Mouse (Mus musculus): ENCODE results near the gene Ntrk2. TPM values are rescaled to one million over a fixed set of nuclear protein-coding genes. Genes with fewer than 3 reads are reported as not detected.

The Ntrk2 gene
- polyA plus RNA-seq, 1 experiment = 19.1 TPM

DNA sequence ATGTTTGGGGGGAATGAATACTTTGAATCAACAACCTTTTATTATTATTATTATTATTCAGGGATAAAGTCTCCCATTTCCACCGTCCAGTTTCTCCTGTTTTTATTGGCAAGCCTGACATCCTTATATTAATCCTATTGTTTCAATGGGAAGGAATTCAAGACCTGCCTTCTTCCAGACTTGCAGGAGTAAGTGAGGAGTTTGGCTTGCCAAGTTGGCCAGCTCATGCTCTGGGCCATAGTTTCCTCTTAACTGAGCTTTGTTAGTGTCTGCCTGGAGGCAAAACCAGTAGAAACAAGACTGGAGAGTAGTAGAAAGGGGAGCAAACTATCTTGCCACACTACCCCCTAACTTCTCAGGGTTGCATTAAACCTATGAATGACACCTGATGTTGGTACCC, 123.8 kb downstream of the Ntrk2 start:
- Histone ChIP-seq H3K4me1 (ENCODE audit: control insufficient read depth, insufficient read depth, low read length) (0 out of 2 replicates have a peak, but pooled peaks cover 4% of the 10 kb centered on the region), H3K4me3 (replicated peaks; ENCODE audit: extremely low read depth, low read depth, low read length) (no peak overlapping the region)
- DNase-seq = no peak
- 33% methylated on average over 1 of the region's 1 CpGs for WGBS
- no peak for TF ChIP-seq CTCF (IDR thresholded peaks at IDR 0.05; ENCODE audit: insufficient read depth, low read length)
- TF ChIP-seq POLR2A (IDR thresholded peaks at IDR 0.05; ENCODE audit: borderline replicate concordance, extremely low read depth, low read depth, low read length) = no peak

DNA sequence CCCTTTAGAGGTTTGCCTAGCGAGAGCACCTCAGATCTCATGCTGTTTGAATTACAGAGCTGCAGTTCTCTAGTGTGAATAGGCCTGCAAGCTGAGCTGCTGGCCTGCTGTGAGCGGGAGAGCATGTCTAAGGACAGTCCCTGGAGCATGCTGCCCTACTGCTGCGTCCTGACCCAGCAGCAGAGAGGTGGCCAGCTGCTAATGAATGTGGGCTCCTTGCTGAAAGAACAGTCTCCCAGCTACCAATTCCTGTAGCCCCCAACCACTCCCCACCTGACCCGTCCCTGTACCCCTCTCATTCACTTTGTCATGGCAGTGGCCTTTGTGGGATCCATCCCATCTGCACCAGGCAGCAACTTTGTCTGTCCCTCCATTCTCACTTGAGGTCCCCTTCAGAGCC, 126.8 kb downstream of the Ntrk2 start:
- no peak for DNase-seq
- no peak overlapping the region for H3K4me3 ChIP-seq (replicated peaks; ENCODE audit: extremely low read depth, low read depth, low read length)
- no peaks in the 10 kb centered on the region for H3K4me1 ChIP-seq (ENCODE audit: control insufficient read depth, insufficient read depth, low read length)
- no peak for TF ChIP-seq POLR2A (IDR thresholded peaks at IDR 0.05; ENCODE audit: borderline replicate concordance, extremely low read depth, low read depth, low read length)
- TF ChIP-seq CTCF (IDR thresholded peaks at IDR 0.05; ENCODE audit: insufficient read depth, low read length) = no peak
- WGBS = 87% methylated on average over 4 of the region's 4 CpGs

- no peak for DNase-seq
- WGBS = 91% methylated on average over 3 of the region's 3 CpGs
- no peaks in the 10 kb centered on the region for H3K4me1 ChIP-seq (ENCODE audit: control insufficient read depth, insufficient read depth, low read length)
These were observed 128.3 kb downstream of the Ntrk2 start for GRCm38 (mm10) chr13:58934576-58935110.

DNA sequence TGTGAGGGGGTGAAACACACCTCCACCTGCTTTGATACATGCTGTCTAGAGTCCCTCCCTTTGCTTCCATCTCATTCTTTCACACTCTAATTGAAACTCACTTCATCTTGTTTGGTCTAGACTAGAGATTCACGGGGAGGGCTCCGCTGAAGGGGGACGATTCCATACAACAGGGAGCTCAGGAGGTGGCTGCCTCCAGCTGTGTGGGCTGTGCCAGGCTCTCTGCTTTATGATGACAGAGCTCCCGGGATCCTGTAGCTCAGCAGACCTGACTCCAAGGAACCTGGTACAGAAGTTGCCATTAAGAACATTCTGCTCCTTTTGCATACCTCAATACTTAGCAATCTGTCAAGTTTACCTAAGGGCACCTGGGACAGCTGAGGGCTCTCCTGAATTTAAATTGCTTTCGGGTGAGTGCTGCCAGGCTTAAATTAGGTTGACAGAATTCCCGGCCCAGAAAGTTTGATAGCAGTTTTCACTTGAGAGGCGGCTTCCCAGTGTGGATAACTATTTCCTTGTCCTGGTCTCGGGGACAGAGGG, 129.7 kb downstream of the Ntrk2 start:
- no peaks in the 10 kb centered on the region for H3K4me1 ChIP-seq (ENCODE audit: control insufficient read depth, insufficient read depth, low read length)
- 40% methylated on average over 8 of the region's 8 CpGs for WGBS
- TF ChIP-seq POLR2A (IDR thresholded peaks at IDR 0.05; ENCODE audit: borderline replicate concordance, extremely low read depth, low read depth, low read length) (no peak), CTCF (IDR thresholded peaks at IDR 0.05; ENCODE audit: insufficient read depth, low read length) (no peak)
- no peak overlapping the region for H3K4me3 ChIP-seq (replicated peaks; ENCODE audit: extremely low read depth, low read depth, low read length)
- DNase-seq = peak; percentile 20

More at GRCm38 (mm10) chr13:58934576-58935110, 128.3 kb downstream of the Ntrk2 start:
- no peak overlapping the region for H3K4me3 ChIP-seq (replicated peaks; ENCODE audit: extremely low read depth, low read depth, low read length)
- TF ChIP-seq CTCF (IDR thresholded peaks at IDR 0.05; ENCODE audit: insufficient read depth, low read length) (no peak), POLR2A (IDR thresholded peaks at IDR 0.05; ENCODE audit: borderline replicate concordance, extremely low read depth, low read depth, low read length) (no peak)

DNA sequence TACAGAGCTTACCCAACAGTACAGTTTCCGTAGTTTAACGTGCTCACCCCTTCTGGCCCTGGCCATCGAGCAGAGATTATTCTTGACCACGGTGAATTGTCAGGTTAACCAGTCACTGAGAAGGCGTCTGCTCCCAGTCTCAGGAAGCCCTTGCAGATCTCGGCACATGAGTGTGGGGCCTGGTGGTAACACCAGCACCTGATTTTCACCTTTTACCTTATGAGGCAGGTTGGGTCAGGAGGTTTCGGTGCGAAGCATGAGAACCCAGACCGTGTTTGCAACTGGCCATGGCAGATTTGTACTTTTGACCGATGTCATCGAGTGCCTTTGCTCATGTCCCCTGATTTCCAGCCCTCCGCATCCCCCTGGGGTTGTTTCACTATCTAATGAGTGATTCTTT, 131.5 kb downstream of the Ntrk2 start:
- no peaks in the 10 kb centered on the region for H3K4me1 ChIP-seq (ENCODE audit: control insufficient read depth, insufficient read depth, low read length)
- TF ChIP-seq POLR2A (IDR thresholded peaks at IDR 0.05; ENCODE audit: borderline replicate concordance, extremely low read depth, low read depth, low read length) (no peak), CTCF (IDR thresholded peaks at IDR 0.05; ENCODE audit: insufficient read depth, low read length) (no peak)
- no peak overlapping the region for H3K4me3 ChIP-seq (replicated peaks; ENCODE audit: extremely low read depth, low read depth, low read length)
- DNase-seq = no peak
- 96% methylated on average over 12 of the region's 12 CpGs for WGBS

DNA sequence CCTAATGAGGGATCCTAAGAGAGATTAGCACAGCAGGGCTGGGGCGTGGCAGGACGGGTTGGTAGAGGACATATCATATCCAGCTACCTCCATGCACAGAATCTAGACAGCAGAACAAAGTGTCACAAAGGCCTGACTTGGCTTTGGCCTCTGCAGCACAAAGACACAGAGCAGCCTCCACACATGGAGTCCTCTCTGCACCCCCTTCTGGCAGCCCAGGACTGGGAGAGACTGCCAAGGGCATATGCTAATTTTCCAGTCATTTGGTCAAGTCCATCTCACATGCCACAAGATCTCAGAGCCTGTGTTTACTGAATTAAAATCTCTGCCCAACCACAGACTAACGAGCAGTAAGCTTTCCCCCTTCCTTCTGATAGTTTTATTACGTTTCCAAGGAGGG, 132.1 kb downstream of the Ntrk2 start:
- H3K4me1 ChIP-seq (ENCODE audit: control insufficient read depth, insufficient read depth, low read length) = no peaks in the 10 kb centered on the region
- 53% methylated on average over 4 of the region's 4 CpGs for WGBS
- TF ChIP-seq POLR2A (IDR thresholded peaks at IDR 0.05; ENCODE audit: borderline replicate concordance, extremely low read depth, low read depth, low read length) (no peak), CTCF (IDR thresholded peaks at IDR 0.05; ENCODE audit: insufficient read depth, low read length) (no peak)
- DNase-seq = no peak
- no peak overlapping the region for H3K4me3 ChIP-seq (replicated peaks; ENCODE audit: extremely low read depth, low read depth, low read length)

DNA sequence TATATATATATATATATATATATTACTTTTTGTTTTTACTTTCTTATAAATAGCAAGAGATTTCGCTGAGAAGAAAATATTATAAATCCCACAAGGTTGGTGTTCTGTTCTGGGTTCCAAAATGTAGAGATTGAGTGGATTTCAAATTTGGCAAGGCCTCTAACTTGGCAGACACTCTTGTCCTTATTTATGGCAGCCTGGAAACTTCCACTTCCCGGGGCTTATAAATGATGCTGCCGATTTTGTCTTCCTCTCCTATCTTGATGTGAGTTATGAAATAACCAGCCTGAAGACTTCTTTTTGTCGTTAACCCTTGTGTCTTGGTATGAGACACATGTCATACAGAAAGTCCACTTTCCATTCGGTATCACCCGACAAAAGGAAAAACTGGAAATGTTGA, 133.8 kb downstream of the Ntrk2 start:
- Histone ChIP-seq H3K4me1 (ENCODE audit: control insufficient read depth, insufficient read depth, low read length) (no peaks in the 10 kb centered on the region), H3K4me3 (replicated peaks; ENCODE audit: extremely low read depth, low read depth, low read length) (no peak overlapping the region)
- TF ChIP-seq POLR2A (IDR thresholded peaks at IDR 0.05; ENCODE audit: borderline replicate concordance, extremely low read depth, low read depth, low read length) (no peak), CTCF (IDR thresholded peaks at IDR 0.05; ENCODE audit: insufficient read depth, low read length) (no peak)
- DNase-seq = no peak
- 68% methylated on average over 6 of the region's 6 CpGs for WGBS

DNA sequence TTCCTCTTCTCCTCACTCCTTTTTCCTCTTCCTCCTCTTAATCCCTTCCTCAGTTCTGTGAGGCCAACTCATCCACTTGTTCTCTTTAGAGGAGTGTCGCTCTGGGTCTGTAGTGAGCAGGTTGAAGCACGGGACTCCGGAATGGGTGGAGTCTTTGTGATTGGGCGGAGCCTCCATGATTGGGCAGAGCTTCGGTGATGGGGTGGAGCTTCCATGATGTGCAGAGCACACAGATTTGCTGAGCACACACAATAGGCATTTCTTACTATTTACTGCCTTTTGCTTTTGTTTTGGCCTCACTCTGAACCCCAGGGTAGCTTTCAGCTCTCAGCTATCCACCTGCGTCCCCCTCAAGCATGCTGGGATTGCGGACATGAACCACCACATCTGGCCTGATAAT, 134.4 kb downstream of the Ntrk2 start:
- 53% methylated on average over 7 of the region's 7 CpGs for WGBS
- DNase-seq = no peak
- Histone ChIP-seq H3K4me3 (replicated peaks; ENCODE audit: extremely low read depth, low read depth, low read length) (no peak overlapping the region), H3K4me1 (ENCODE audit: control insufficient read depth, insufficient read depth, low read length) (no peaks in the 10 kb centered on the region)
- no peak for TF ChIP-seq CTCF (IDR thresholded peaks at IDR 0.05; ENCODE audit: insufficient read depth, low read length)
- TF ChIP-seq POLR2A (IDR thresholded peaks at IDR 0.05; ENCODE audit: borderline replicate concordance, extremely low read depth, low read depth, low read length) = no peak

DNA sequence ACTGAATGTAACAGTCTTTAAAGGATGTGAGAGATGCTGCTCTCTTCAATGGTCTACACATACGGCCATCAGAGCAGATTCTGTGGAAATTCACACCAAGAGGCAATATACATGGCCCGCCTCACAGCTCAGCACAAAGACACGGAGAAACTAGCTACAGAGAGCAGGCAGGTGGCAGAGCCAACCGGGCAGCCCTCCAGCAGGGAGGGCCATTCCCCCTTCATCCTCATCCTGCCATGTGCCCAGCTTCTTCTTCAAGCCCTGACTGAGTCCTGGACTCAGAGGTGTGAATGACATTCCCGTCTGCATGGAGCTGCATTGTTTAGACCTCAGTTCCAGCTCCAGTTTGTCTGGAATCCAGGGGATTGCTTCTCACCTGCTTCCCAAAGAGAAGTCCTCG, 139.4 kb downstream of the Ntrk2 start:
- Histone ChIP-seq H3K4me3 (replicated peaks; ENCODE audit: extremely low read depth, low read depth, low read length) (no peak overlapping the region), H3K4me1 (ENCODE audit: control insufficient read depth, insufficient read depth, low read length) (no peaks in the 10 kb centered on the region)
- no peak for DNase-seq
- 69% methylated on average over 6 of the region's 6 CpGs for WGBS
- TF ChIP-seq CTCF (IDR thresholded peaks at IDR 0.05; ENCODE audit: insufficient read depth, low read length) (no peak), POLR2A (IDR thresholded peaks at IDR 0.05; ENCODE audit: borderline replicate concordance, extremely low read depth, low read depth, low read length) (no peak)

DNA sequence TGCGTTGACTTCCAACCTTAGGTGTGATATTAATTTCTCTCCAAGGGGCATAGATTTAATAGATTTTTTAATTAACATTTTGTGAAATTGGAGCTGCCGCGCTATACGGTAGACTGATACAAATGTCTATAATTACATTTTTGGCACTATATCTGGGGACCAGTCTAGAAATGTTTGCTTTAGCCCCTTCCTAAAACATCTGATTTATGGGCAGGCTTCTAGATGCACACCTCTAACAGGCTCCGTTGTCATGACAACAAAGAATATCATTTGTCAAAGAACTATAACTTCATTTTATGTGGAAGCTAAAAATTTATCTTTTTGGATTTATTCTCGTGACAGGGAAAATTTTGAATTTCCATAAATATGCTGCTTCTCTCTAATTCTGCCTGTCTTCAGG, 140.2 kb downstream of the Ntrk2 start:
- no peak for TF ChIP-seq CTCF (IDR thresholded peaks at IDR 0.05; ENCODE audit: insufficient read depth, low read length)
- no peak for TF ChIP-seq POLR2A (IDR thresholded peaks at IDR 0.05; ENCODE audit: borderline replicate concordance, extremely low read depth, low read depth, low read length)
- H3K4me3 ChIP-seq (replicated peaks; ENCODE audit: extremely low read depth, low read depth, low read length) = no peak overlapping the region
- WGBS = 89% methylated on average over 6 of the region's 6 CpGs
- no peaks in the 10 kb centered on the region for H3K4me1 ChIP-seq (ENCODE audit: control insufficient read depth, insufficient read depth, low read length)
- no peak for DNase-seq

Measured in lung, adult 2 months (tissue).